Mouse (Mus musculus) embryo, embryonic 11 days (tissue): Measurements from ENCODE around the gene Aurkb.
A peak's percentile ranks its signal among the peaks of the same experiment; 100 is the strongest.

Experiments used
- DNase-seq: peaks from one replicate; pipeline ENCODE4 v3.0.0-alpha.2; 2015

The Aurkb gene

DNA sequence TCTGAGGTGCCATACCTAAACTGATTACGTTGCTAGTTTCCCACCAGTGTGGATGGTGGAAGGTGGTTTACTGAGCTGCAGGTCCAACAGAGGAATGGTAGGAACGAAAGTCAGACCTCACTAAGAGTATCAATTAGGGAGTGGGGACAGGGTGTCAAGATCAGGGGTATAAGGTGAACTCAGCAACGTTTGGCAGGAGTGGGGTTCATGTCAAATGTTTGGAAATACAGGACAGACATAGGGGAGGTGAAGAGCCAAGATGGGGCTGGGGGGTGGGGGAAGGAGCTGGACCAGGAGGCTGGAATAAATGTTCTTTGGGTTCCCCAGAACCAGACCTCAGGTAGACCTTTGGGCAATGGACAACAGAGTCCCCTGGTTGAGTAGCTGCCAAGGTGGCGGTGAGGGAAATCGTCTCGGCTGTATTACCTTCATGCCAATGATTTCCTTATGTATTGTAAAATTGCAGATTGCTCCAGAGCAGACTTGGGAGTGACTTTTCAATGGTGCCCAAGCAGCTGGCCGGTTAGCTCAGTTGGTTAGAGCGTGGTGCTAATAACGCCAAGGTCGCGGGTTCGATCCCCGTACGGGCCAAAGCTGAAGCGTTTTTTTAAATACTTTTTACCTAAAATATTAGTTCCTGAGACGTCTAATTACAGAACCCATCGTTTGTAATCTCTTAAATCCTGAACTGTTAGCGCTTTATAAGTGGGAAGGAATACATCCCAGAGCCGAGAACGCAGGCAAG lies 8.8 kb upstream of the Aurkb start:
- DNase-seq, result peak; percentile 86

DNA sequence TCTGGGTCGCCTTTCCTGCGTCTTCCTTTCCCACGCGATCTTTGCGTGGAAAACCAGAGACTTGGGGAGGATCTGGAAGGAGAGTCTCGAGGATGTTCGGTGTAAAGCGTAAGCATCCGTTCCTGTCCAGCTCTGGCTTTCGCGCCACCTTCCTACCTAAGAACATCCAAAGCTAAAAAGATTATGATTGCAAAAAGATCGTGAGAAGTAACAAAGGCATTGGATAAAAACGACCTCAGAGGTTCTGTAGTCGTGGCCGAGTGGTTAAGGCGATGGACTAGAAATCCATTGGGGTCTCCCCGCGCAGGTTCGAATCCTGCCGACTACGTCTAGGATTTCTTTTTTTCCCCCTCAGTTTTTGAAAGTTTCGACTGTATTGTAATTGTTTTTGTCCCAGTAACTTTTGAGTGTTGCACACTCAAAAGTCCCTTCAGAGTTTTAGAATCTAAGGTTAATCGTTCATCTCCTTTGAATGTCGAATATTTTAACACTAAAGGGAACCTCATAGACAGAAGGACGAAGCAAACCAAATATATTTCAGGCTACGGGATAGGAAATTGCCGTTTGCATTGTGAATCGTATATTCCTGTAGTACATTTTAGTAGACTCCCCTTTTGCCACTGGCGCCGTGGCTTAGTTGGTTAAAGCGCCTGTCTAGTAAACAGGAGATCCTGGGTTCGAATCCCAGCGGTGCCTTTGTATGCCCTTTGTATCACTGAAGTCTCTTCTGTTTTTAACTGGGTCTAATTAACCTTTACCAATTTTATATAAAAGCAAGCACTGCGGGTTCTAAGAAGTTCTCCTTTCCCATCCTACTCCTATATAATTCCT lies 8.0 kb upstream of the Aurkb start:
- peak; percentile 88 for DNase-seq

DNA sequence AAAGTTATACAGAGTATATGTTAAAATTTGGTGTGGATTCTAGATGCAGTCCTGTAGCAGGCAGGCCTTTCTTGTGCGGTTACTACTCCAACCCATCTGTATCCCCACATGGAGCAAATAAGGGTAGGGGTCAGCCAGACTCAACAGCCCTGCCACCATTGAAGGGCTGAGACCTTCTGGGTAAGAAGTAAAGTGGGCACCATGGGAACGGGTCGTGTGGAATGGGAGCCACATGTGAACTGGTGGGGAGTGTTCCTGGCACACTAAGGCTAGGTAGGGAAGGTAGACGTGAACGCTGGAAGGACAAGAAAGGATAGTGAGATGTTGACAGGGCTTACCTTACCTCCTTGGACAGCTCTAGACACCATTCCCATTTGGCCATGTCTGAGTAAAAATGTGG lies 7.3 kb upstream of the Aurkb start:
- DNase-seq, result no peak

DNA sequence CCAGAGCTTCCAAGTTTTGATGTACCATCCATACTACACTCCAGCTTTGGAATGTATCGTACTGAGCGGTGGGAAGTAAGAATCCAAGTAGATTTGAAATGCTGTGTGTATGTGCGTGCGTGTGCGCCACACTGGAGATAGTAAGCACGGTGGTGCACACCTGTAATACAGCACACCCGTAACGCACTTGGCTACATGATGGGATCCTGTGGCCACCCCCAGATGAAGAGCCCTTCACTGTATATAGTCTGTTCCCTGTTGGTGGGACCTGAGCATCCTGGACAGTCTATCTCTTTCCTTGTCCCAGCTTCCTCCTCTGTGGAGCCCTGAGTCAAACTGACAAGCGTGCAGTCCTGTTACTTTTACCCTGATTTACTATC lies 938 bp downstream of the Aurkb start:
- no peak for DNase-seq

DNA sequence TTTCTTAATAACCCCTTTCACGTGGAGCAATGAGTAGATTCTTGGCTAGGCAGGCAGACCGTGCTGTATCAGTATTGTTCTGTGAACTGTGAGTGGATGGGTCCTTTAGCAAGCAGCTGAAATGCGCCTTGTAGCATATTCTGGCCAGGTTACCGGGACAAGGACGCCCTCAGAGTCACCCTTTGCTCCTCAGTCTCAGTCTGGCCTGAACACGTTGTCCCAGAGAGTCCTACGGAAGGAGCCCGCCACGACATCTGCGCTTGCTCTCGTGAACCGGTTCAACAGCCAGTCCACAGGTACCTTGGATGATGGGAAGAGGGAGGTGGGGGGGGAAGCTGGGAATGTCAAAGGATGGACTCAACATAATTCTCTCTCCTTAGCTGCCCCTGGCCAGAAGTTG lies 2.1 kb downstream of the Aurkb start:
- DNase-seq, result no peak

DNA sequence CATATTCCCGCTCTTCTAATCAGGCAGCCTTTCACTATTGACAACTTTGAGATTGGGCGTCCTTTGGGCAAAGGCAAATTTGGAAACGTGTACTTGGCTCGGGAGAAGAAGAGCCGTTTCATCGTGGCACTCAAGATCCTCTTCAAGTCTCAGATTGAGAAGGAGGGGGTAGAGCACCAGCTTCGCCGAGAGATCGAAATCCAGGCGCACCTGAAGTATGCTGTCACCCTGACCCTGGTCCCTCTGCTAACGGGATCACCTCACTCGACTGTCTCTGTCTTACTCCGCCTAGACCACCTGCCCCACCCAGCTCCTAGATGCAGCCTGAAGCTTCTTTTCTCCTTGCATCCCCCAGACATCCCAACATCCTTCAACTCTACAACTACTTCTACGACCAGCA lies 2.7 kb downstream of the Aurkb start:
- no peak for DNase-seq

DNA sequence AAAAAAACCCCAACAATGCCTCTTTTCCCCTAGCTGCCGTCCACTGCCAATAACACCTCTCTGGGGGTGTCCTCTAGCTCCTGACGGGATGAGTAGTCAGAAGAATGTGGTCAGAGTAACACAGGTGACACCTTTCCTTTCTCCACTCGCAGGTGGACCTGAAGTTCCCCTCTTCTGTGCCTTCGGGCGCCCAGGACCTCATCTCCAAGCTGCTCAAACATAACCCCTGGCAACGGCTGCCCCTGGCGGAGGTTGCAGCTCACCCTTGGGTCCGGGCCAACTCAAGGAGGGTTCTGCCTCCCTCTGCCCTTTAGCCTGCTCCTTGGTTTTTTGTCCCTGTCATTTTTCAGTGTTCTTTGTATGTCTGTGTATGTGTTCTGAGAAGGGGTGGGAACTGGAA lies 5.3 kb downstream of the Aurkb start:
- no peak for DNase-seq

DNA sequence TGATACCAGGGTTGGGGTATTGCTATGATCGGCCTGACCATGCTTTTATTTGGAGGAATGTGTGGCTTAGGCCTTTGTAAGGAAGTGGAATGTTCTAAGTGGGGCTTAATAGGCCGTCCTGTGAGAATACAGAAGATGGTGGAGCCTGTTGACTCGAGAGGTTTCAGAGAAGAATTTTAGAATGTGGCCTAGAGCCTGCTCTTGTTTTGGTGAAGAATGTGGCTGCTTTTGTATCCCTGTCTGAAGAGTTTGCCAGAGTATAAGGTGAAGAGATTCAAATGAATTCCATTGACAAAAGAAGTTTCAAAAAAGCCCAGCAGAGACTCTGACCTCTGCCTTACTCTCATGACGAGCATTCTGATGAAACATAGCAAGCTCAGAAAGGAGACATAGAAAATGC lies 6.3 kb downstream of the Aurkb start:
- no peak for DNase-seq

DNA sequence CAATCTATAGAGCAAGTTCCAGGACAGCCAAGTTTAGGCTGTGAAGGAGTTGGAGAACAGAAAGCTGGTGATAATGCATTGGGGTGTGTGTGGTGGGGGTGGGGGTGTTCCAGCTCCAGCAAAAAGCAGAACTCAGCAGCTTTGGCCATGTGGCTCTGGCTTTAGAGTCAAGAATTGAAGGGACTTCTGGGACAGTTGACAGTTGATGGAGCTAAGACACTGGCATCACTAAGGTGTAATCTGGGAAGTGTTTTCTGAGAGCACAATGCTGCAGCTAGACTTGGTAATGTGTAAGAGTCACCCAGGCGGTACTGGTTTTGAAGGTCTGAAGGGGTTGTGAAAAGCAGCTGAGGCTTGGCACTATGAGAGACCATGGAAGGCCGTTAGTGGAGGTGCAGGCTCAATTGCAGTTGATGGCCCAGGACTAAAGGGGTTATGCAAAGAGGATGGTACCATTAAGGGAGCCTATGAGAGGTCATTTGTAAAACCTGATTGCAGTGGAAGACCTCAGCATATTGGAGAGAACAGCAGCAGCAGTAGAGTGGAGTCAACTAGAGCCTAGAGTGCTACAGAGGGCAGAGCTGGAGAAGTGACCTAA lies 7.5 kb downstream of the Aurkb start:
- no peak for DNase-seq

DNA sequence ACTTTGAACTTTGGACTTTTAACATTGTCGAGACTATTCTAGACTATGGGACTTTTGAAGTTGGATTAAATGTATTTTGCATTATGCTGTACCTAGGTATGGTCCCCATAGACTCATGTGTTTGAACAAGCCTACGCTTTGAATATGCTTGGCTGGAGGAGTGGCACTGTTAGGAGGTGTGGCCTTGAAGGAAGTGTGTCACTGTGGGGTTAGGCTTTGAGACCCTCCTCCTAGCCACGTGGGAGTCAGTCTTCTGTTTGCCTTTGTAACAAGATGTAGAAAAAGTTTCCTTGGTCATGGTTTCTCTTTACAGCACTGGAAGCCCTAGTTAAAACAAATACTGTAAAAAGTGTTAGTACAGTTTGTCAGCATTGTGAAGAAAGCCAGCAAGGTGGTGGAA lies 8.4 kb downstream of the Aurkb start:
- no peak for DNase-seq

DNA sequence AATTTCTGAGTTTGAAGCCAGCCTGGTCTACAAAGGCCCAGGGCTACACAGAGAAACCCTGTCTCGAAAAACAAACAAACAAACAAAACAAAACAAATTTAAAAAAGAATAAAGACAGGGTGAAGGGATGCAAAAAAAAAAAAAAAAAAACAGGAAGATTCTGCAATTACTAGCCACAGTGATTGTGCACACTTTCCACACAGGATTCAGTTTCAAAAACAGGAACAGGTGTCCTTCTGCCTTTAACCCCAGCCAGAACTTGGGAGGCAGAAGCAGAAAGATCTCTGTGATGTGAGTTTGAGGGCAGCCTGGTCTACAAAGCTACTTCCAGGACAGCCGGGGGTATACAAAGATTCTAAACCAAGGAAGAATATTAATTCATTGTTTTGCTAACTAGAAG lies 12.8 kb downstream of the Aurkb start:
- no peak for DNase-seq

DNA sequence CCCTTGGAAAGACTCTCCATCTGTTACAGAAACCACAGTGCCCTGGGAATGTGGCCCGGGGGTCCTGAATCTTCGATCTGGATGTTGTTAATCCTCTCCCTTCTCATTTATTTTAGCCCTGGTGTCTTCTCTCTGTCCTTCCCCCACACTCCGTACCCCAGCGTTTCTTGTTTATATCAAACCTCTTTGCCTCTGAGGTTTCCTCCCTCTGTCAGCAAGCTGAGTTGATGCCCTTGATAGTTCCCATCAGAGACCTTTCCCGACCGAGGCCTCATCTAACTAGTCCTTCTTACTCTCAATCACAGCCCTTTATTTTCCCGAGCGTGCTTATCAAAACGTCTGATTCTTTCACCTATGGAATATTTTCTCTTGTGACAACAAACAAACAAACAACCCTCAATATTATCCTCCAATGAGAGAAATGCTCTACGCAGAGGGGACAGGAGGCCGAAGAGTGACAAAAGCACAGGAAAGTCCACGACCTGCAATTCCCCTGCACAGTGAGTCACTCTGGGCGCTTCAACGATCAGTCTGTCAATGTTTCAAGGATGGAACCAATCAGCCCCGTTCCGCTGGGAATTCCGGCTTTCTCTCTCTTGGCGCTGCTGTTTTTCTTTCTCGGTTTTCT lies 13.4 kb downstream of the Aurkb start:
- DNase-seq, result no peak

DNA sequence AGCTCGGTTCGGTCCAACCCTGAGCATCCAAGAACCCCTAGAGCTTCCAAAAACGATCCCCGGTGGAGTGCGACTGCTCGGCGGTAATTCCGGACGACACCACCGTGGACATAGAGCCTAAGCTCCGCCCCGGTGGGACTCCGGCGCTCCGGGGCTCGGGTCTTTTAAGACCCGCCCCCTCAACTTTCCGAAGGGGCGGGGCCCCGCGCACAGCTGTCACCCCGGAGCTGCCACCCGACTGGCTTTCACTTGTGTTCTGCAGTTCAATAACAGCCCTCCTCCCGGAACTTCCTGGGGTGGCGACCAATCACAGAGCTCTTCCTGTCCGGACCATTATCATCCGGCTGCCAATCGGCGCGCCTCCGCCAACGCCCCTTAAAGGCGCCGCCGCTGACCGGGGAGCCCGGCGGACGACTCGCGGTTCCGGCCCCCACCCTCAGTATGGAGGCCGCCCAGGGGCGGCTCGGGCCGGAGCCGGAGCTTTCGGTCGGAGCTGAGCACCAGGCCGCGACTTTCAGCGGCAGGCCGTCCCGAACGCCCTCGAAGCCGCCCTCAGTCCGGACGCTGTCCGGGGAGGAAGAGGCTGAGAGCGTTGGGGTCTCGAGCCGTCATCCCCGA lies 14.0 kb downstream of the Aurkb start, which contains the start of gene Borcs6:
TSS of gene Borcs6 (plus strand) at position 361 of the 618 bp plus-strand sequence.
- DNase-seq, result peak; percentile 98

DNA sequence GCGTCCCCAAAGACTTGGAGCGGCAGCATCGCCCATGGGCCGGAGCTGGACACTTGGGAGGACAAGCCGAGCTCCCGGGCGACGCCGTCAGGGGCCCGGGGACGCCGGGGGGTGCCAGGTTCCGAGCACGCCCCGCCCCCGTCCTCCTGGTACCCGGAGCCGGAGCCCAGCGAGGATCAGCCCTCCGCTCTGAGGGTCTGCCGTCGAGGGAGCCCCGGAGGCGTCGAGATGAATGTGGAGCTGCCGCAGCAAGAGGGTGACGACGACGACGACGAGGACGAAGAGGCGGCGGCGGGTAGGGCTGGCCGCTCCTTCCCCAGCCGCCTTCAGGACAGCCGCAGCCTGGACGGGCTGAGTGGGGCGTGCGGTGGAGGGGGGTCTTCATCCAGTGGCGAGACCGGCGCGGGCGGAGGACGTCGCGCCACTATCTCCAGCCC lies 14.5 kb downstream of the Aurkb start:
- DNase-seq, result no peak

DNA sequence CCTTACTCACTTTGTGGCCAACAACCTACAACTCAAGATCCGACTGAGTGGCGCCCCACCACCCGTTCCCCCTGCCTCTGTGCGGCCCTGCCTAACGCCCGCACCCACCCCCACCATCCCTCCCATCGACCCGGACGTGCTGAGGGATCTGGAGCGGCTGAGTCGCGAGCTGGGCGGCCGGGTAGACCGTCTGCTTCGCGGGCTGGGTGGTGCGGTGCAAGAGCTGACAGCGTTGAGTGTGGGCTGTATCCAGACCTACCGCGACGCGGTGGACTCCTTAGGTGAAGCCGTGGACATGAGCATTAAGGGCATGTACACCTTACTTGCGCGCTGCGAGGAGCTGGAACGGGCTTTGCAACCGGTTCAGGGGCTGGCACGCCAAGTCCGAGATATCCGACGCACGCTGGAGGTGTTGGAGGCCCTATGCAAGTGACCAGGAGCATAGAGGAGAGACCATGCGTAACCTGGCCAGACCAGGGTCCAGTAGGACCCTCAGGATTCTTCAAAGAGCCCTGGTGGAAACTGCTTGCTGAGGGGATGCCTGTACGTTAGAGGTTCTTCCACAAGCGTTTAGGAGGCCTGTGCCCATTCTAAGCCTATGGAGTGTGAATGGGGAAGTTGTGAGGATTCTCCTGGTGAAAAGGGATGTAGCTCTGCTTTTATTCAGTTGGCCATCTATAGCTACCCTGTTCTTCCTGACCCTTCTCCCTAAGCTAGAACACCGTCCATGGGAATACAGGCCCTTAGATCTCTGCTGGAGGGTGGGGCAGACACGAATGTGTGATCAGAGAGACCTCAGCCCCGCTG lies 15.2 kb downstream of the Aurkb start:
- DNase-seq, result peak; percentile 51

DNA sequence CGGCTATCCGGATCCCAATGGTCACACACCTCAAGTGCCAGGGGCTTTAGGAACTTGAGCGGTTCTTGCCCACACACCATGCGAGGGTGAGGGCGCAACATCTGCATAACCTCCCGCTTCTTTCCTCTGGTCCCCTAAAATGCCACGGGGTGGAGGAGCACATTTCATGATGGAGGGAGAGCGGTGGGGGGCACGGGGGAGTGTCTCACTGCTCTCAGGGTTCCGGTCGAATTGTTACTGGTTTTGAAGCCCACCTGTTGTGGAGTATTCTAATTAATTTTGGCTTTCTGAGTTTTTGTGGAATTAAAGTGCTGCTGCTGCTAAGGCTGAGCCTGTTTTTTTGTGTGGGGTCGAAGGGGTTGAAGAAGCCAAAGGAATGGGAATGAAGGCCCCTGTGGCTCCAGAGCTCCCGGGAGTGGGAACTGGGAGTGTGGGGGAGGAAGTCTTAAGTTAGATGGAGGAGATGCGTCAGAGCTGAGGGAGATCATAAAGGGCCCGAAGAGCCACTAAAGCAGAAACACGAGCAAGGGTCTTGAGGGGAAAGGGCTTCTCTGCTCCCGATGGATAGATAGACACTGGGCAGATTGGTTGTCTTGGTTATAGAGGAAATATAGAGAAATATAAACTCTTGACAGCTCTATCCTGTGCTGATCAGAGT lies 15.9 kb downstream of the Aurkb start:
- no peak for DNase-seq

DNA sequence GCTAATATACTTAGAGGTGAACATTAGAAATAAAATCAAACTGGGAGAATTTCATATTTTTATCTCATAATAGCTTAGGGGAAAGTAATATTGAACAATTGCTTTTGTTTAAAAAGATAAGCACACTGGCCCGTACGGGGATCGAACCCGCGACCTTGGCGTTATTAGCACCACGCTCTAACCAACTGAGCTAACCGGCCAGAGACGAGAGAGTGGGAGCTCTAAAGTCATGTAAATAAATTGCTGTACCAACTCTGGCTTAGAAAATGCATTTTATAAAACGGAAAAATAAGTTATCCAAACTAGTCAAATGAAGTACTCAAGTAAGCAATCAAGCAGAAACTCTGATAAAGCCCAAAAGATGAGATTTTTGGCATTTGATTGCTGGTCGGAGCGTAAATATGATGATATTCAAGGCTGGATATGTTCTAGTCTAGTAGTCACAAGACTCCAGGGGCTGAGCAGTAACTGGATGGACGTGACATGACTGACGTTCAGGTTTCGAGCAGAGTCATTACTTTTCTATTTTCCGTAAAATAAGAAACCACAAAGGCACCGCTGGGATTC lies 16.8 kb downstream of the Aurkb start:
- peak; percentile 81 for DNase-seq

DNA sequence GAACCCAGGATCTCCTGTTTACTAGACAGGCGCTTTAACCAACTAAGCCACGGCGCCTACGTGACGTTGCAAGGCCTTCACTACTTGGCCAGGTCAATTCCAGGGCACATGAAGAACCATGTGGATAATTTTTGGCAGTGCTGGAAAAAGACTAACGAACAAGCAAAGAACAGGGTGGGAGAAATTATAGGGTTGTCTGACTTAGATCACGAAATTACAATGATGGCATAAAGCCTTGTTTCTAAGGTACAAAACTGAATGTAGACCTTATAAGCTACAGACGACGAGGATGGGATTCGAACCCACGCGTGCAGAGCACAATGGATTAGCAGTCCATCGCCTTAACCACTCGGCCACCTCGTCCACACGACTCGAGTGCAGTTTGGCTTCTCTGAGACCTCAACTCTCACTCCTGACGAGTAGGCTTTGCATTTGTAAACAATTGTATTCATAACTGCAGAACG lies 17.3 kb downstream of the Aurkb start:
- DNase-seq, result peak; percentile 93

DNA sequence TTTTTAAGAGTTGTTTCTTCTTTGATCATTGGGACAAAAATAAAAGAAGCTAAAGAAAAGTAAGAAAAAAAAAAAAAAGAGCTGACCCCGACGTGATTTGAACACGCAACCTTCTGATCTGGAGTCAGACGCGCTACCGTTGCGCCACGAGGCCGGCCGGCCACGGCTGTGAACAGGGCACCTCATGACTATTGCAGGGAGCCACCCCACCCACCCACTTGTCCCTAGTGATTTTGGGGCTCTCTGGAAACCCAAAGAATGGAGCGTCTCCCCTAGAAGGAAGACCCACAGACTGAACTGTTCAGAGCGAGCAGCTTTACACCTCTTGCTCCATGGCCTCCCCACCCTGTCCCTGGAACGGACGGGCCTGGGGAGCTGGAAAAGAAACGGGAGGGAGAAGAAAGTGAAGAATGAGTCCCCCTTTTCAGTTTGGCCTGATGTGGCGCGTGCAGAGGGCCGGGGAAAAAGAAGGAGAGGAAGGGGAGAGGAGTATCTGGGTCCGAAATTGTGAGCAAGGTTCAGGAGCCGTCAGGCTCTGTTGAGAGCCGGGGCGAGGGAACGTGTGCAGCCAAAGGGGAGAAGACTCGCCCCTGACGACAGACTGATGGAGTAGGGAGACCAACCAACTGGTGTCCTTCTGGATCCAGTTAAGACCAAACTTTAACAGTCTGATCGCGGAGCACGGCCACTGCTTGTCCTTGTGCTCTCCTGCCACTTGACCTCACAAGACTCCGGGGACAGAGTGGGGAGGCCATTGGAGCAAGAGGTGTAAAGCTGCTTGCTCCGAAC lies 18.2 kb downstream of the Aurkb start:
- peak; percentile 81 for DNase-seq
